Mouse (Mus musculus) liver, embryonic 11.5 days (tissue): ENCODE data around the gene Pip4k2a. TPM values are rescaled to one million over a fixed set of nuclear protein-coding genes. Genes with fewer than 3 reads are reported as not detected.

ENCODE experiments used
- ATAC-seq: fragments of 200-750 bp; cut with Nextera tagmentation; replicated peaks from 2 replicates; pipeline ENCODE4 v1.8.0; 2017; ENCODE audit warnings: moderate number of reproducible peaks, mild to moderate bottlenecking, moderate TSS enrichment, moderate library complexity; ENCODE audit not compliant: low FRiP score
- DNase-seq: peaks from one replicate; pipeline ENCODE4 v3.0.0-alpha.2; 2017; ENCODE audit warnings: low spot score
- H3K27ac ChIP-seq: fragments of 300-500 bp; sonication (generic); 2 replicates; pipeline ENCODE4 v1.5.1; 2014; ENCODE audit warnings: mild to moderate bottlenecking, low read depth, low read length, control low read depth
- H3K27me3 ChIP-seq: fragments of 300-500 bp; sonication (generic); replicated peaks from 2 replicates; pipeline ENCODE4 v1.6.1; 2014; ENCODE audit warnings: low read length, mixed read lengths; ENCODE audit not compliant: control insufficient read depth, insufficient read depth
- H3K36me3 ChIP-seq: fragments of 300-500 bp; sonication (generic); 2 replicates; pipeline ENCODE4 v1.6.1; 2014; ENCODE audit warnings: mild to moderate bottlenecking, low read length, moderate library complexity, mixed read lengths; ENCODE audit not compliant: control insufficient read depth, insufficient read depth
- H3K4me1 ChIP-seq: fragments of 300-500 bp; sonication (generic); replicated peaks from 2 replicates; pipeline ENCODE4 v1.6.1; 2014; ENCODE audit warnings: low read length, mixed read lengths; ENCODE audit not compliant: control insufficient read depth, insufficient read depth
- H3K4me2 ChIP-seq: fragments of 300-500 bp; sonication (generic); 2 replicates; pipeline ENCODE4 v1.6.1; 2014; ENCODE audit warnings: mild to moderate bottlenecking, control low read depth, moderate library complexity
- H3K4me3 ChIP-seq: fragments of 300-500 bp; sonication (generic); 2 replicates; pipeline ENCODE4 v1.5.1; 2014; ENCODE audit warnings: low read depth, low read length, control low read depth
- H3K9ac ChIP-seq: fragments of 300-500 bp; sonication (generic); 2 replicates; pipeline ENCODE4 v1.6.1; 2014; ENCODE audit warnings: low read depth, low read length, control low read depth
- H3K9me3 ChIP-seq: fragments of 300-500 bp; sonication (generic); 2 replicates; pipeline ENCODE4 v1.6.1; 2016; ENCODE audit warnings: low read length, inconsistent platforms, mixed read lengths; ENCODE audit not compliant: control insufficient read depth
- WGBS: fragments of 180-500 bp; shearing (Covaris S2); extraction: QIAGEN DNeasy Blood & Tissue Kit; methylation state at CpG from one replicate; pipeline ENCODE4 v1.1.7; 2014; 5-methylcytosine and 5-hydroxymethylcytosine counted together
- polyA plus RNA-seq: library from polyadenylated mRNA; unstranded; fragments of >200 nt; fragmentation: Nextera tagmentation; extraction: Ambion mirVana; gene quantifications from 2 replicates; pipeline ENCODE4 v1.2.1, GENCODE M21; 2014

The Pip4k2a gene
- polyA plus RNA-seq, 1 experiment from 2014 or later: 20.5 TPM

GRCm38 (mm10) chr2:18915372-18916041 lies 82.4 kb downstream of the Pip4k2a start:
- DNase-seq (no peak), ATAC-seq (no peak)
- no peaks in the 10 kb centered on the region for H3K36me3 ChIP-seq
- no peaks in the 10 kb centered on the region for H3K9me3 ChIP-seq
- H3K9ac ChIP-seq: no peak overlapping the region
- H3K4me3 ChIP-seq: no peak overlapping the region
- WGBS: 68% methylated on average over 9 of the region's 9 CpGs
- H3K4me1 ChIP-seq: peaks cover 59% of the 10 kb centered on the region
- no peak overlapping the region for H3K27ac ChIP-seq
- no peaks in the 10 kb centered on the region for H3K27me3 ChIP-seq
- H3K4me2 ChIP-seq: no peak overlapping the region

DNA sequence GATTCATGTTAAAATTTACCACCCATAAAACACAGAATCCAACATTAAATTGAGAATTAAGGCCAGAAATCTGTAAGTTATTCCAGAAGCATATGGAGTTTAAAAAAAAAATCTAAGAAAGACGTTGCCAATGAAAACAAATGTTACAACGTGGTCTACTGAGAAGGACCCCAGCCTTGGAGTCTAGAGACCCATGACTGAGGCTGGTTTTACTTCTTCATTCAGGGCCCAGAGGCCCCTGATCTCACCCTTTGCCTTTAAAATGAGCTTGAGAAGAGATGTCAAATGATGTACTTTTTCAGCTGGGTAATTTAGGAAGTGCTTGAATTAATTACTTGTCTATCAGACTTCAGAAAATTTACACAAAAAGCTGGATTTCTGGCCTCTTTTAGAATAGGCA lies 83.2 kb downstream of the Pip4k2a start:
- Histone ChIP-seq H3K4me3 (no peak overlapping the region), H3K36me3 (no peaks in the 10 kb centered on the region), H3K4me2 (no peak overlapping the region), H3K27ac (no peak overlapping the region), H3K9ac (no peak overlapping the region), H3K4me1 (peaks cover 56% of the 10 kb centered on the region), H3K9me3 (no peaks in the 10 kb centered on the region), H3K27me3 (no peaks in the 10 kb centered on the region)
- DNase-seq (no peak), ATAC-seq (no peak)
- WGBS: 74% methylated on average over 2 of the region's 2 CpGs

GRCm38 (mm10) chr2:18913642-18914041 lies 84.3 kb downstream of the Pip4k2a start:
- 73% methylated on average over 3 of the region's 3 CpGs for WGBS

DNA sequence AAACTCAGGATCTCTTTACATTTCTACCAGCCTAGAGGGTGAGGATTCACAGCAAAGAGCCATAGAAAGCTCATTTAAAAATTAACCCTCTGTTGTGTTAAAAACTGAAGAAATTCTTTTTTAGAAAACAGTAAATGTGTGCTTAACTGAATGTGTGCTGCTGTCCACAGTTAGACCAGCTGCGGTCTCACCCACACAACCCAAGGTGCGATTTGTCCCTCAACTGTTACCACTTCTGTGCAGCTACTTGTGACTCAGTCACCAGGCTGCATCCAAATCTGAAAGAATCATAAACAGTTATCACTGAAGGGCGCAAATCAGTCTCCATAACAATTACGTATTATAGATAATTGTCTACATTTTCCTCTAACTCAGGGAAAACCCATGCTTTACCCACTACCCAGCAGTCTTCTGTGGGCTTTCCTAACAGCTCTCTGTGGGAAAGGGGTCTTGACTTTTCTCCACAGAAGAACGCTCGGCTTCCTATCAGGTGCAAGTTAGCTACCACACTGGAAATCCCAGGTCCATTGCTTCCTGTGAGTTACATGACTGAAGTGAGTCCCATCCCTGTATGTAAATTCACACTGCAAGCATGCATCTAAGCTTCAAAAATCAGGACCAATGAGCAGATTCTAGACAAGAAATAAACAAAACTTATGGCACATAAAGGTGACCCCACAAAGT lies 86.5 kb downstream of the Pip4k2a start:
- Histone ChIP-seq H3K36me3 (no peaks in the 10 kb centered on the region), H3K4me2 (no peak overlapping the region), H3K27me3 (no peaks in the 10 kb centered on the region), H3K9me3 (no peaks in the 10 kb centered on the region), H3K27ac (no peak overlapping the region), H3K4me1 (peaks cover 40% of the 10 kb centered on the region), H3K9ac (no peak overlapping the region), H3K4me3 (no peak overlapping the region)
- ATAC-seq (no peak), DNase-seq (no peak)
- WGBS: 90% methylated on average over 6 of the region's 6 CpGs

More at GRCm38 (mm10) chr2:18913642-18914041, 84.3 kb downstream of the Pip4k2a start:
- Histone ChIP-seq H3K4me1 (peaks cover 56% of the 10 kb centered on the region), H3K27ac (no peak overlapping the region), H3K4me2 (no peak overlapping the region), H3K9me3 (no peaks in the 10 kb centered on the region), H3K4me3 (no peak overlapping the region), H3K9ac (no peak overlapping the region), H3K27me3 (no peaks in the 10 kb centered on the region), H3K36me3 (no peaks in the 10 kb centered on the region)
- ATAC-seq: no peak
- no peak for DNase-seq

DNA sequence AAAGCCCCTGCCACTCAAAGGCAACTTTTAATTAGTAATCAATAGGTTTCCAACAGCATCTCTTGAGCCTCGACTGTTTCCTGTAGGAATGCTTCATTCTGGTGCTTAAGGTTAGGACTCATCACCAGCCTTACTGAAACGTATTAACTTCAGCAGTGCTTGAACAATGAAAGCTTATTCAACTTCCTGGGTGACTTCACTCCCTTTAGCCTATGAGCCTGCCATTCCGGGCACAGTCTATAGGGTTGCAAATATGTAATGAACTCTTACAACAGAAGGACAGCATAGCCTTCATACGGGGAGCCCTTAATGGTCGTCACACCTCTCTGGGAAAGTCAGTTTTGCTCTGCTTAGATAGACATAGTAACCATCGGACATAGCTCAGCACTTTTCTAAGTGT lies 87.7 kb downstream of the Pip4k2a start:
- no peak overlapping the region for H3K9ac ChIP-seq
- DNase-seq (no peak), ATAC-seq (no peak)
- no peak overlapping the region for H3K4me2 ChIP-seq
- no peaks in the 10 kb centered on the region for H3K27me3 ChIP-seq
- no peak overlapping the region for H3K27ac ChIP-seq
- no peaks in the 10 kb centered on the region for H3K9me3 ChIP-seq
- WGBS: 84% methylated on average over 6 of the region's 6 CpGs
- no peak overlapping the region for H3K4me3 ChIP-seq
- no peaks in the 10 kb centered on the region for H3K36me3 ChIP-seq
- peaks cover 29% of the 10 kb centered on the region for H3K4me1 ChIP-seq

DNA sequence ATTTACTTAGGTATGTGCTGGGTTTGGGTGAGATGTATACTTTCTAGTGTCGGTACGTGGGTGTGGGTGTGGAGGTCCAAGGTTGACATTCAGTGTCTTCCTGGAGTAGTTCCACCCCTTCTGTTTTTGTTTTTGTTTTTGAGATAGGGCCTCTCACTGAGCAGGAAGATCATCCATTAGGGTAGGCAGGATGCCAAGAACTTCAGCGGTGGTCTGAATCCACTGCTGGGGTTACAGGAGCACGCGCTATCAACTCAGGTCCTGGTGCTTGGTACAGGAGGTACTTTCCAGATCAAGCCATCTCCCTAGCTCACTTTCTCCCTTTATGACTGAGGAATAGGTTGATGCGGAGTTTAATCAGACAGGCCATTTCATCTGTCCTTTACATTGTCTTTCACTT lies 88.2 kb downstream of the Pip4k2a start:
- Histone ChIP-seq H3K4me1 (peaks cover 29% of the 10 kb centered on the region), H3K4me2 (no peak overlapping the region), H3K27ac (no peak overlapping the region), H3K4me3 (no peak overlapping the region), H3K9ac (no peak overlapping the region), H3K36me3 (no peaks in the 10 kb centered on the region), H3K27me3 (no peaks in the 10 kb centered on the region), H3K9me3 (no peaks in the 10 kb centered on the region)
- ATAC-seq (no peak), DNase-seq (no peak)
- 78% methylated on average over 6 of the region's 6 CpGs for WGBS

DNA sequence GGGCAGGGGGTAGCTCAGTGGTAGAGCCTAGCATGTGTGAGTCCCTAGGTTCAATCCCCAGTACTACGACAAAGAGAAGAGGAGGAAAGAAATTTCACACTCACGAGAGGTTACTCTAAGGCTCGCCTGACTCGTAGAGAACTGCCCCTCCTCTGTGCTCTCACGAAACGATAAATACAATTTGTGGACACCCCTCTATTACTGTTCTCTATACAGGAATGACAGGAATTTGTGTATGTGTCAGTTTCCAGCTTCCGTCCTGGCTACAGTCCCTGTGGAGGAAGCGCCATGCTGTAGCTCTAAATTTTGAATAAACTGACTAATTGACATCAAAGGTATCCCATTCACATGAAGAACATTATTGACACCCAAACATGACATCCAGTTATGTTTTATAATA lies 90.7 kb downstream of the Pip4k2a start:
- Histone ChIP-seq H3K4me1 (peaks cover 20% of the 10 kb centered on the region), H3K9ac (no peak overlapping the region), H3K4me3 (no peak overlapping the region), H3K4me2 (no peak overlapping the region), H3K36me3 (no peaks in the 10 kb centered on the region), H3K9me3 (no peaks in the 10 kb centered on the region), H3K27me3 (no peaks in the 10 kb centered on the region), H3K27ac (no peak overlapping the region)
- DNase-seq: no peak
- no peak for ATAC-seq
- 76% methylated on average over 8 of the region's 8 CpGs for WGBS

DNA sequence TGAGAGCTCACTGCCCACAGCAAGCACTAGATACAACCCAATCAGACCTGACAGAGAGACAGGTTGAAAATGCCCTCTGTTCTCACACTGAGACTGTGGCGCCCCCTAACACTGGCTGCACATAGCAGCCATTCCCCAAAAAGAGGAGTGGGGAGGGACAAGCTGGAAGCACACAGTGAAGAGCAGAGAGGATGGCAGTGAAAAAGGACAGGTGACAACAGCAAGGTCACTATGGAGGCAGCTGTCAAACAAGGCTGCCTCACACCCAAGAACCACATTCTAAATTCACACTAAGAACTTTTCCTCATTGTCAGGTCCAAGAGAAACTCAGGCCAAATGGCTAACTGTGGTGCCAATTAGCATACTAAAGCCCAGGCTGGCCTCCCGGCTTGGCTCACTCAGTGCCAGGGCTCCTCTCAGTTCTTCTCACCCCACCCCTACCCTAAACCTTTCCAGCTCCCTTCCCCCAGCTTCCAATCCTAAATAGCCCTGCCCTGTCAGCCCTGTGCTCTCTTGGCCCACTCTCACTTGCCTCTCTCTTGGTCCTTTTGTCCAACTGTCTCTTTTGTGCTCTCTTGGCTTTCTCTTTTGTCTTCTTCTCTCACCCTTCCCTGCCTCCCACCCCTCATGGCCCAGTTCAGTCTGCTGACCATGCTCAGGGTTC lies 91.4 kb downstream of the Pip4k2a start:
- no peaks in the 10 kb centered on the region for H3K36me3 ChIP-seq
- no peaks in the 10 kb centered on the region for H3K9me3 ChIP-seq
- DNase-seq (no peak), ATAC-seq (no peak)
- H3K4me3 ChIP-seq: no peak overlapping the region
- H3K4me1 ChIP-seq: peaks cover 17% of the 10 kb centered on the region; the same call in 1 of the 2 replicates
- no peaks in the 10 kb centered on the region for H3K27me3 ChIP-seq
- H3K4me2 ChIP-seq: no peak overlapping the region
- 66% methylated on average over 2 of the region's 2 CpGs for WGBS
- no peak overlapping the region for H3K9ac ChIP-seq
- no peak overlapping the region for H3K27ac ChIP-seq
